Mouse (Mus musculus): ENCODE measurements around the gene Mrpl4. TPM values are rescaled to one million over a fixed set of nuclear protein-coding genes. Genes with fewer than 3 reads are reported as not detected.

The Mrpl4 gene
- polyA plus RNA-seq, 1 experiment from 2014 or later, result 132 TPM

DNA sequence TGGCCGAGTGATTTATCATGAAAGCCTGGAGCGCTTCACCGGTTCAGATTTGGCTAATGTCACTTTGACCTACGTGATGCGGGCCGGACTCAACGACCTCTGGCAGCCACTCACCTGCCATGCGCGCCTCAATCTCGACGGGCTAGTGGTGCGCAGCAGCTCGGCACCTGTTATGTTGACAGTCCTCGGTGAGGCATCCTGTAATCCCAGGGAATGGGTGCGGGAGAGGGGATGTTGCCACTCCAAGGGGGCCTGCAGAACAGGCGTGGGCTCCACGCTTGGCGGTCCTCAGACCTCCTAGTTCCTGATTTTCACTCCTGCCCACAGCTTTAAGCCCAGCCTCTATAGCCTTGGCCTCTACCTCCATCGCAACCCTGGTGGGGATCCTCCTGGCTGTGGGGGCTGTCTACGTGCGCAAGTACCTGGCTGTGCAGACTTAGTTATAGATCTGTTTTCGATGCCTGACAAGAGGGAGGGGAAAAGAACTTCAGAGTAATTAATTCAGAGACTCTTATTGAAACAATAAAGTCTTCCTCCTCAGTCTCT lies 27.6 kb downstream of the Mrpl4 start:
- peaks cover 65% of the 10 kb centered on the region for H3K27me3 ChIP-seq (ENCODE audit: control insufficient read depth, insufficient read depth, low read length)
- ATAC-seq (ENCODE audit: low FRiP score) (no peak), DNase-seq (ENCODE audit: low spot score) (peak; percentile 5)
- no peak overlapping the region for H3K9ac ChIP-seq (ENCODE audit: low read depth, low read length)
- H3K4me3 ChIP-seq (ENCODE audit: low read depth, low read length), result peak overlapping the region; percentile 23; the same call in 1 of the 2 replicates
- no peaks in the 10 kb centered on the region for H3K9me3 ChIP-seq (ENCODE audit: control insufficient read depth, low read length)
- H3K36me3 ChIP-seq (ENCODE audit: control insufficient read depth, insufficient read depth, low read length), result no peaks in the 10 kb centered on the region
- no peak overlapping the region for H3K27ac ChIP-seq (ENCODE audit: low read depth, low read length)
- 23% methylated on average over 22 of the region's 22 CpGs for WGBS
- H3K4me2 ChIP-seq (replicated peaks; ENCODE audit: low read depth, low read length), result peak overlapping the region; percentile 4; the same call in 1 of the 2 replicates
- peaks cover 4% of the 10 kb centered on the region; the same call in 1 of the 2 replicates for H3K4me1 ChIP-seq (replicated peaks; ENCODE audit: control insufficient read depth, insufficient read depth, low read length)

- H3K4me2 ChIP-seq (replicated peaks; ENCODE audit: low read depth, low read length), result peak overlapping the region; percentile 68
- no peak overlapping the region for H3K27ac ChIP-seq (ENCODE audit: low read depth, low read length)
- H3K4me1 ChIP-seq (replicated peaks; ENCODE audit: control insufficient read depth, insufficient read depth, low read length), result peaks cover 4% of the 10 kb centered on the region; the same call in 1 of the 2 replicates
- H3K4me3 ChIP-seq (ENCODE audit: low read depth, low read length), result peak overlapping the region; percentile 40
- DNase-seq (ENCODE audit: low spot score) (peak; percentile 83), ATAC-seq (ENCODE audit: low FRiP score) (peak; percentile 58; the same call in 1 of the 2 replicates)
- H3K9me3 ChIP-seq (ENCODE audit: control insufficient read depth, low read length), result no peaks in the 10 kb centered on the region
- no peak overlapping the region for H3K9ac ChIP-seq (ENCODE audit: low read depth, low read length)
- H3K36me3 ChIP-seq (ENCODE audit: control insufficient read depth, insufficient read depth, low read length), result no peaks in the 10 kb centered on the region
- 0% methylated on average over 13 of the region's 13 CpGs for WGBS
- peaks cover 72% of the 10 kb centered on the region for H3K27me3 ChIP-seq (ENCODE audit: control insufficient read depth, insufficient read depth, low read length)
These were observed 28.3 kb downstream of the Mrpl4 start for GRCm38 (mm10) chr9:21030781-21031250.

DNA sequence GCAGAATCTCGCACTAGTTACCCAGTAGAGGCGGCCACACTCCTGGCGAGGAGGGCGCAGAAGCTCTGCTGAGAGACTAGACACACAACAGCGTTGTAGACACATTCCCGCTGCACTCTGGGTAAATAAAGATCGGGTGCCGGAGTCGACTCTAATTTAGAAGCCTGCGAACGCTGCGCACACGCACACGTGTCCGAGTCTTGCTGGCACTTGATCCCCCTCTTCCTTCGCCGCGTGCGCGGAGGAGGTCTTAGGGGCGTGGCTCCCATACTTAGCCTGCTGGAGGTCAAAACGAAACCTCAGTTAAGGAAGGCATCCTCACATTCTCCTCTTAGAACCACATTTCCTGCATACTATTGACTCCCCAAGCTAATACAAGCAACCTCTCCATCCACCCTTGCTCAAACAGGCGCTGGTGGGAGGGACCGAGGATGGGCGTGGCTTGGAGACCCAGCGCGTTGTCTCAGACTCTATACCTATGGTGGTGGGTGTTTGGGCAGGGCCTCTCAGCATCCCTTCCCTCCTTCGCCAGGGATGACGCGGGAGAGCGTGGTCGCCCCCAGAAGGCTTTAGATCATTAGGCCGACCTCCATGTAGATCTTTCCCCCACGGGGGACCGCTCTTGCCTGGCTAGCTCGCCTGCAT lies 28.8 kb downstream of the Mrpl4 start:
- peak overlapping the region; percentile 68 for H3K4me2 ChIP-seq (replicated peaks; ENCODE audit: low read depth, low read length)
- peak overlapping the region; percentile 40 for H3K4me3 ChIP-seq (ENCODE audit: low read depth, low read length)
- peaks cover 4% of the 10 kb centered on the region; the same call in 1 of the 2 replicates for H3K4me1 ChIP-seq (replicated peaks; ENCODE audit: control insufficient read depth, insufficient read depth, low read length)
- H3K27ac ChIP-seq (ENCODE audit: low read depth, low read length), result no peak overlapping the region
- WGBS, result under 1% methylated on average over 36 of the region's 36 CpGs
- ATAC-seq (ENCODE audit: low FRiP score) (peak; percentile 43; the same call in 1 of the 2 replicates), DNase-seq (ENCODE audit: low spot score) (peak; percentile 68)
- H3K9ac ChIP-seq (ENCODE audit: low read depth, low read length), result no peak overlapping the region
- peaks cover 76% of the 10 kb centered on the region for H3K27me3 ChIP-seq (ENCODE audit: control insufficient read depth, insufficient read depth, low read length)
- no peaks in the 10 kb centered on the region for H3K36me3 ChIP-seq (ENCODE audit: control insufficient read depth, insufficient read depth, low read length)
- no peaks in the 10 kb centered on the region for H3K9me3 ChIP-seq (ENCODE audit: control insufficient read depth, low read length)

DNA sequence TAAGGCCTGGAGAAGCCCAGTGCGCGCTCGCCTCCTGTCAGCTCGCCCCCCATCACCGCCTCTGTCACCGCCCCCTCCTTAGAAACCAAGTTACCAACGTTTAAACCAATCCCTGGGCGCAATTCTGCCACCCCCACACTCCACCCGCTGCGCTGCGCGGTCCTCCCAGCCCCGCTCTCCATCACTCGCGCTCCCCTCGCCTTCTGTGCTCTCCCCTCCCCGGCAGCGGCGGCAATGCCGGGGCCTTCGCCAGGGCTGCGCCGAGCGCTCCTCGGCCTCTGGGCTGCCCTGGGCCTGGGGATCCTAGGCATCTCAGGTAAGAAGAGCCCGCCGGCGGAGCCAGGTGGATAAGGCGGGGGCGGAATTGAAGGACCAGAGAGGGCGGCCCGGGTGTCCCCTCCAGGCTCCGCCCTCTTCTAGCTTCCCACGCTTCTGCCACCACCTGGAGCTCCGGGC lies 29.4 kb downstream of the Mrpl4 start, which contains the start of gene Icam5:
TSS of gene Icam5 (plus strand) at position 178 of the 456 bp plus-strand sequence.
- Histone ChIP-seq H3K27me3 (ENCODE audit: control insufficient read depth, insufficient read depth, low read length) (peaks cover 78% of the 10 kb centered on the region), H3K4me3 (ENCODE audit: low read depth, low read length) (peak within 1 kb of the TSS; percentile 40), H3K9ac (ENCODE audit: low read depth, low read length) (no peak within 1 kb of the TSS), H3K9me3 (ENCODE audit: control insufficient read depth, low read length) (no peaks in the 10 kb centered on the region), H3K4me2 (replicated peaks; ENCODE audit: low read depth, low read length) (peak within 1 kb of the TSS; percentile 68), H3K27ac (ENCODE audit: low read depth, low read length) (no peak within 1 kb of the TSS), H3K36me3 (ENCODE audit: control insufficient read depth, insufficient read depth, low read length) (no peaks in the 10 kb centered on the region), H3K4me1 (replicated peaks; ENCODE audit: control insufficient read depth, insufficient read depth, low read length) (peaks cover 6% of the 10 kb centered on the region)
- peak; percentile 5; the same call in 1 of the 2 replicates for ATAC-seq (ENCODE audit: low FRiP score)
- DNase-seq (ENCODE audit: low spot score), result no peak
- WGBS, result under 1% methylated on average over 31 of the region's 35 CpGs

- peaks cover 6% of the 10 kb centered on the region for H3K4me1 ChIP-seq (replicated peaks; ENCODE audit: control insufficient read depth, insufficient read depth, low read length)
- 2% methylated on average over 7 of the region's 7 CpGs for WGBS
These were observed 30.0 kb downstream of the Mrpl4 start for GRCm38 (mm10) chr9:21032491-21032890.

DNA sequence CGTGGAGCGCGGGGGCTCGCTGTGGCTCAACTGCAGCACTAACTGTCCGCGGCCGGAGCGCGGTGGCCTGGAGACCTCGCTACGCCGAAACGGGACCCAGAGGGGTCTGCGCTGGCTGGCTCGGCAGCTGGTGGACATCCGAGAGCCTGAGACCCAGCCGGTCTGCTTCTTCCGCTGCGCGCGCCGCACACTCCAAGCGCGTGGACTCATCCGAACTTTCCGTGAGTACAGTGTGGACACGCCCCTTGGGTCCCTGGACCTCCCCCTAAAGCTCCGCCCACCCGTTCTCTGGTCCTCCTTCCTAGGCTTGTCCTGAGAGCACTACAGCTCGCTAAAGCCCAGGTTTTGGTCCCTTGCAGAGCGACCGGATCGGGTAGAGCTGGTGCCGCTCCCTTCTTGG lies 30.6 kb downstream of the Mrpl4 start:
- H3K27ac ChIP-seq (ENCODE audit: low read depth, low read length), result no peak overlapping the region
- no peak overlapping the region; the same call in 1 of the 2 replicates for H3K9ac ChIP-seq (ENCODE audit: low read depth, low read length)

More at GRCm38 (mm10) chr9:21032491-21032890, 30.0 kb downstream of the Mrpl4 start:
- DNase-seq (ENCODE audit: low spot score) (no peak), ATAC-seq (ENCODE audit: low FRiP score) (no peak)
- Histone ChIP-seq H3K9me3 (ENCODE audit: control insufficient read depth, low read length) (no peaks in the 10 kb centered on the region), H3K4me3 (ENCODE audit: low read depth, low read length) (peak overlapping the region; percentile 40), H3K4me2 (replicated peaks; ENCODE audit: low read depth, low read length) (no peak overlapping the region; the same call in none of the 2 replicates), H3K9ac (ENCODE audit: low read depth, low read length) (no peak overlapping the region), H3K27me3 (ENCODE audit: control insufficient read depth, insufficient read depth, low read length) (peaks cover 84% of the 10 kb centered on the region), H3K27ac (ENCODE audit: low read depth, low read length) (no peak overlapping the region), H3K36me3 (ENCODE audit: control insufficient read depth, insufficient read depth, low read length) (no peaks in the 10 kb centered on the region)

DNA sequence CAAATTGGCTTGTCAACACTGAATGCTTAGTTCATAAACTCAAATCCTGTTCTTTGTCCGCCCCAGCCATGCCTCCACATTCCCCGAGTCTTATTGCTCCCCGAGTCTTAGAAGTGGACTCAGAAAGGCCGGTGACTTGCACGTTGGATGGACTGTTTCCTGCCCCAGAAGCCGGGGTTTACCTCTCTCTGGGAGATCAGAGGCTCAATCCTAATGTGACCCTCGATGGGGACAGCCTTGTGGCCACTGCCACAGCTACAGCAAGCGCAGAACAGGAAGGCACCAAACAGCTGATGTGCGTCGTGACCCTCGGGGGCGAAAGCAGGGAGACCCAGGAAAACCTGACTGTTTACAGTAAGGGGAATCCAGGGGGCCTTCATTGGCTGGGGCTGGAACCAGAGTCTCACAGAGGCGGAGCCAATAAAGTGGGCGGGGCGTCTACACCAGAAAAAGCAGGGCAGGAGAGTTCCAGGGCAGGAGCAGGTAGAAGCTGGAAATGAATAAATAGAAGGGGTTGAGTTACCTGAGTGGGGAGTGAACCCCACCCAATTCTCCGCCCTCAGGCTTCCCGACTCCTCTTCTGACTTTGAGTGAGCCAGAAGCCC lies 32.0 kb downstream of the Mrpl4 start:
- Histone ChIP-seq H3K4me1 (replicated peaks; ENCODE audit: control insufficient read depth, insufficient read depth, low read length) (peaks cover 6% of the 10 kb centered on the region), H3K4me2 (replicated peaks; ENCODE audit: low read depth, low read length) (no peak overlapping the region), H3K36me3 (ENCODE audit: control insufficient read depth, insufficient read depth, low read length) (no peaks in the 10 kb centered on the region), H3K27ac (ENCODE audit: low read depth, low read length) (no peak overlapping the region), H3K9ac (ENCODE audit: low read depth, low read length) (no peak overlapping the region), H3K4me3 (ENCODE audit: low read depth, low read length) (no peak overlapping the region), H3K27me3 (ENCODE audit: control insufficient read depth, insufficient read depth, low read length) (peaks cover 94% of the 10 kb centered on the region), H3K9me3 (ENCODE audit: control insufficient read depth, low read length) (no peaks in the 10 kb centered on the region)
- ATAC-seq (ENCODE audit: low FRiP score), result no peak
- WGBS, result 3% methylated on average over 17 of the region's 17 CpGs
- DNase-seq (ENCODE audit: low spot score), result peak; percentile 40

More for the DNA sequence above, 30.6 kb downstream of the Mrpl4 start:
- Histone ChIP-seq H3K4me1 (replicated peaks; ENCODE audit: control insufficient read depth, insufficient read depth, low read length) (peaks cover 6% of the 10 kb centered on the region), H3K27me3 (ENCODE audit: control insufficient read depth, insufficient read depth, low read length) (peaks cover 90% of the 10 kb centered on the region), H3K9me3 (ENCODE audit: control insufficient read depth, low read length) (no peaks in the 10 kb centered on the region), H3K4me2 (replicated peaks; ENCODE audit: low read depth, low read length) (peak overlapping the region; percentile 58), H3K4me3 (ENCODE audit: low read depth, low read length) (peak overlapping the region; percentile 33), H3K36me3 (ENCODE audit: control insufficient read depth, insufficient read depth, low read length) (no peaks in the 10 kb centered on the region)
- under 1% methylated on average over 31 of the region's 34 CpGs for WGBS
- ATAC-seq (ENCODE audit: low FRiP score) (peak; percentile 33; the same call in 1 of the 2 replicates), DNase-seq (ENCODE audit: low spot score) (peak; percentile 82)

- 18% methylated on average over 9 of the region's 9 CpGs for WGBS
- ATAC-seq (ENCODE audit: low FRiP score) (no peak), DNase-seq (ENCODE audit: low spot score) (peak; percentile 32)
- H3K36me3 ChIP-seq (ENCODE audit: control insufficient read depth, insufficient read depth, low read length), result no peaks in the 10 kb centered on the region
- no peak overlapping the region for H3K4me3 ChIP-seq (ENCODE audit: low read depth, low read length)
- no peak overlapping the region for H3K4me2 ChIP-seq (replicated peaks; ENCODE audit: low read depth, low read length)
- H3K9me3 ChIP-seq (ENCODE audit: control insufficient read depth, low read length), result no peaks in the 10 kb centered on the region
- peaks cover 92% of the 10 kb centered on the region for H3K27me3 ChIP-seq (ENCODE audit: control insufficient read depth, insufficient read depth, low read length)
- peaks cover 4% of the 10 kb centered on the region for H3K4me1 ChIP-seq (replicated peaks; ENCODE audit: control insufficient read depth, insufficient read depth, low read length)
- no peak overlapping the region for H3K27ac ChIP-seq (ENCODE audit: low read depth, low read length)
- no peak overlapping the region for H3K9ac ChIP-seq (ENCODE audit: low read depth, low read length)
These were observed 33.0 kb downstream of the Mrpl4 start for GRCm38 (mm10) chr9:21035586-21035985.
